Comparison of ENCODE assay signal across 8 mouse cellular contexts in the genomic region with DNA sequence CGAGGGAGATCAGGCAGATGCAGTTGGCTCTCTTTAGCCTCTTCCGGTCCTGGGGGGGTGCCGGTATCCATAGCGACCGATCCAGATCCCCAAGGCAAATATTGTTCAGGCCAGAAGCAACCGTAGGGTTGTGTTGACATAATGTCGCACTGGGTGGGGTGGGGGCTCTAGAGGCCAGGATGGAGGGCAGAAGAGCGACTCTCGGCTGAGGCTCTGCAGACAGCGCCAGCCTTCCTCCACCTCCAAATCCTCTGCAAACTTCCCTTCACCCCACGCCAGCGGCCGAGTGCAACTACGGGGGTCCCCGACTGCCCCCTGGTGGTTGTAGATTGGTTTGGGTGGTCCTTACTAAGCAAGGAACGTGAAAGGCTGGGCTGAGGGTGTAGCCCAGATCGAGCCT. TPM values are rescaled to one million over a fixed set of nuclear protein-coding genes. Genes with fewer than 3 reads are reported as not detected.
A peak's percentile ranks its signal among the peaks of the same experiment; 100 is the strongest.
DNase-seq lines count a peak whose midpoint lies in the region; ATAC-seq lines count a peak whose summit lies in the region.

No protein-coding gene starts in this region.

- H3K4me3 ChIP-seq in hindbrain, embryonic 16.5 days (ENCODE audit: low read length) = peak overlapping the region; percentile 31
- peak overlapping the region; percentile 85 for H3K4me3 ChIP-seq in megakaryocyte, embryonic 14.5 days (replicated peaks)

- peaks cover 8% of the 10 kb centered on the region for H3K4me1 ChIP-seq in hindbrain, embryonic 16.5 days (ENCODE audit: control insufficient read depth, insufficient read depth, low read depth, low read length)
- peaks cover 65% of the 10 kb centered on the region for H3K4me1 ChIP-seq in megakaryocyte, embryonic 14.5 days

- H3K9ac ChIP-seq in hindbrain, embryonic 16.5 days (ENCODE audit: low read depth, low read length) = peak overlapping the region; percentile 48; the same call in 1 of the 2 replicates

- no peak overlapping the region for H3K27ac ChIP-seq in hindbrain, embryonic 16.5 days (ENCODE audit: low read depth, low read length)

- H3K4me2 ChIP-seq in hindbrain, embryonic 16.5 days (ENCODE audit: low read length) = peak overlapping the region; percentile 57

- no peaks in the 10 kb centered on the region for H3K27me3 ChIP-seq in hindbrain, embryonic 16.5 days (replicated peaks; ENCODE audit: control insufficient read depth, insufficient read depth, low read length)
- H3K27me3 ChIP-seq in megakaryocyte, embryonic 14.5 days (replicated peaks) = peaks cover 73% of the 10 kb centered on the region

- H3K9me3 ChIP-seq in hindbrain, embryonic 16.5 days (ENCODE audit: control insufficient read depth, low read length) = no peaks in the 10 kb centered on the region
- H3K9me3 ChIP-seq in megakaryocyte, embryonic 14.5 days = no peaks in the 10 kb centered on the region

- no peak for ATAC-seq in hindbrain, embryonic 16.5 days

- 5% methylated on average over 17 of the region's 17 CpGs for WGBS in hindbrain, embryonic 16.5 days

- intact Hi-C loops in left cerebral cortex, postnatal 10 days (cut with DNase I) = loop anchor here (1.0 kb wide), 1 partner anchor 16 kb away; no protein-coding TSS in a partner anchor

- H3K36me3 ChIP-seq in hindbrain, embryonic 16.5 days (ENCODE audit: control insufficient read depth, insufficient read depth, low read length) = no peaks in the 10 kb centered on the region
- no peaks in the 10 kb centered on the region for H3K36me3 ChIP-seq in megakaryocyte, embryonic 14.5 days (replicated peaks; ENCODE audit: low read length)

- peak; percentile 73 for DNase-seq in WW6 (ENCODE audit: low read depth, low spot score)
- DNase-seq in cerebellum, postnatal 4 days (ENCODE audit: low spot score in 2 of 2) = peak; percentile 82 to 89
- DNase-seq in gastrocnemius, adult 8-10 months (ENCODE audit: low spot score in 2 of 2) = peak; percentile 60 to 70
- DNase-seq in left cerebral cortex, postnatal 10 days (ENCODE audit: extremely low spot score in 1 of 2, low spot score in 2 of 2) = peak; percentile 84 to 93
- peak; percentile 86 for DNase-seq in right cerebral cortex, adult 2 months (ENCODE audit: low spot score in 2 of 2)
- peak; percentile 63 for DNase-seq in yolk sac, embryonic 10.5 days (ENCODE audit: low spot score)

RNA-seq across cellular contexts. Expression of a gene that starts 3.3 kb away (rescaled TPM):
- total RNA-seq in gastrocnemius, adult 8-10 months (2022) = 10 to 100 TPM; 10.9 to 15.9 (median 12.9) TPM
- polyA plus RNA-seq in hindbrain, embryonic 16.5 days (2015; fragmentation: Nextera tagmentation; extraction: Ambion mirVana) = 9.4 and 12.3 TPM in 2 replicates
- total RNA-seq in left cerebral cortex, postnatal 10 days (2021) = 100 to 1,000 TPM; 202 to 211 TPM
- 53.9 and 56.3 TPM in 2 replicates for polyA plus RNA-seq in megakaryocyte, embryonic 14.5 days (2012; ENCODE audit: insufficient read depth, low replicate concordance)

RNA-seq across cellular contexts. Expression of a gene that starts 6.9 kb away (rescaled TPM):
- under 1 TPM in 1 of 4 experiments, not detected in 3; 0.13 TPM for total RNA-seq in gastrocnemius, adult 8-10 months (2022)
- polyA plus RNA-seq in hindbrain, embryonic 16.5 days (2015; fragmentation: Nextera tagmentation; extraction: Ambion mirVana) = 2.0 and 2.9 TPM in 2 replicates
- total RNA-seq in left cerebral cortex, postnatal 10 days (2021) = 1 to 10 TPM; 4.7 to 4.8 TPM
- 1.2 TPM in 2 replicates for polyA plus RNA-seq in megakaryocyte, embryonic 14.5 days (2012; ENCODE audit: insufficient read depth, low replicate concordance)

RNA-seq across cellular contexts. Expression of a gene that starts 23.4 kb away (rescaled TPM):
- total RNA-seq in gastrocnemius, adult 8-10 months (2022) = 10 to 100 TPM; 50.6 to 59.4 (median 57.3) TPM
- 107 and 110 TPM in 2 replicates for polyA plus RNA-seq in hindbrain, embryonic 16.5 days (2015; fragmentation: Nextera tagmentation; extraction: Ambion mirVana)
- 10 to 100 TPM; 99.2 to 99.9 TPM for total RNA-seq in left cerebral cortex, postnatal 10 days (2021)
- 50.5 and 69.4 TPM in 2 replicates for polyA plus RNA-seq in megakaryocyte, embryonic 14.5 days (2012; ENCODE audit: insufficient read depth, low replicate concordance)

RNA-seq across cellular contexts. Expression of a gene that starts 23.8 kb away (rescaled TPM):
- 1 to 10 TPM; 1.6 to 2.3 (median 1.9) TPM for total RNA-seq in gastrocnemius, adult 8-10 months (2022)
- polyA plus RNA-seq in hindbrain, embryonic 16.5 days (2015; fragmentation: Nextera tagmentation; extraction: Ambion mirVana) = 24.0 and 26.3 TPM in 2 replicates
- total RNA-seq in left cerebral cortex, postnatal 10 days (2021) = 10 to 100 TPM; 22.6 to 23.1 TPM
- polyA plus RNA-seq in megakaryocyte, embryonic 14.5 days (2012; ENCODE audit: insufficient read depth, low replicate concordance) = 5.0 and 11.8 TPM in 2 replicates

RNA-seq across cellular contexts. Expression of a gene that starts 39.5 kb away (rescaled TPM):
- 1 to 10 TPM in 3 of 4 experiments, under 1 TPM in 1; 0.72 to 1.7 (median 1.2) TPM for total RNA-seq in gastrocnemius, adult 8-10 months (2022)
- polyA plus RNA-seq in hindbrain, embryonic 16.5 days (2015; fragmentation: Nextera tagmentation; extraction: Ambion mirVana) = 3.1 and 4.4 TPM in 2 replicates
- 1 to 10 TPM; 4.8 to 5.0 TPM for total RNA-seq in left cerebral cortex, postnatal 10 days (2021)
- polyA plus RNA-seq in megakaryocyte, embryonic 14.5 days (2012; ENCODE audit: insufficient read depth, low replicate concordance) = 0.03 TPM in 1 of 2 replicates, not detected in the other

Comparison
In these comparisons a context has a peak if more than half of its experiments do, and no peak if none do; other contexts are left out.
1. RNA of a gene that starts 3.3 kb away (total RNA-seq): 202 to 211 TPM in left cerebral cortex, postnatal 10 days; 10.9 to 15.9 TPM in gastrocnemius, adult 8-10 months; every median in the first group is over 10 times any median in the second.
2. RNA of a gene that starts 6.9 kb away (total RNA-seq): 4.7 to 4.8 TPM in left cerebral cortex, postnatal 10 days; 0.13 TPM in gastrocnemius, adult 8-10 months; every median in the first group is over 4 times any median in the second.
3. Peak in every context shown above with its lines, with median percentiles within 50 percentile points of each other: DNase-seq.